Mouse (Mus musculus) limb, embryonic 14.5 days (tissue): ENCODE measurements around the gene Ctsl. TPM values are rescaled to one million over a fixed set of nuclear protein-coding genes. Genes with fewer than 3 reads are reported as not detected.

Experiments used
- ATAC-seq: fragments of 200-750 bp; cut with Nextera tagmentation; 2 replicates; pipeline ENCODE4 v1.8.0; 2017; ENCODE audit warnings: low read depth, moderate number of reproducible peaks, moderate TSS enrichment; ENCODE audit not compliant: low FRiP score
- DNase-seq: peaks from one replicate; pipeline ENCODE4 v3.0.0-alpha.2; 2015; ENCODE audit warnings: low spot score
- H3K27ac ChIP-seq: fragments of 300-500 bp; sonication (generic); replicated peaks from 2 replicates; pipeline ENCODE4 v1.5.1; 2014; ENCODE audit warnings: low read depth, mild to moderate bottlenecking, low read length, moderate library complexity, mixed read lengths
- H3K27me3 ChIP-seq: fragments of 300-500 bp; sonication (generic); 2 replicates; pipeline ENCODE4 v1.6.1; 2014; ENCODE audit warnings: low read length, mixed read lengths; ENCODE audit not compliant: control insufficient read depth, insufficient read depth
- H3K36me3 ChIP-seq: fragments of 300-500 bp; sonication (generic); 2 replicates; pipeline ENCODE4 v1.6.1; 2014; ENCODE audit warnings: mild to moderate bottlenecking, low read length, moderate library complexity, mixed read lengths; ENCODE audit not compliant: control insufficient read depth, insufficient read depth
- H3K4me1 ChIP-seq: fragments of 300-500 bp; sonication (generic); 2 replicates; pipeline ENCODE4 v1.6.1; 2014; ENCODE audit warnings: antibody characterized with exemption, low read length, mixed read lengths; ENCODE audit not compliant: control insufficient read depth, insufficient read depth
- H3K4me2 ChIP-seq: fragments of 300-500 bp; sonication (generic); replicated peaks from 2 replicates; pipeline ENCODE4 v1.6.1; 2014; ENCODE audit warnings: low read depth, mild to moderate bottlenecking, low read length, moderate library complexity; ENCODE audit not compliant: severe bottlenecking
- H3K4me3 ChIP-seq: fragments of 300-500 bp; sonication (generic); replicated peaks from 2 replicates; pipeline ENCODE4 v1.5.1; 2014; ENCODE audit warnings: low read length
- H3K9ac ChIP-seq: fragments of 300-500 bp; sonication (generic); 2 replicates; pipeline ENCODE4 v1.6.1; 2014; ENCODE audit warnings: mild to moderate bottlenecking, low read depth, low read length, moderate library complexity; ENCODE audit not compliant: severe bottlenecking
- H3K9me3 ChIP-seq: fragments of 300-500 bp; sonication (generic); 2 replicates; pipeline ENCODE4 v1.6.1; 2016; ENCODE audit warnings: low read length; ENCODE audit not compliant: control insufficient read depth
- POLR2A ChIP-seq: fragments of 200-500 bp; IDR thresholded peaks from 2 replicates; pipeline ENCODE4 v1.8.0; 2012; ENCODE audit warnings: inconsistent platforms, mild to moderate bottlenecking, moderate library complexity, borderline replicate concordance; ENCODE audit not compliant: insufficient read depth, insufficient read length; ENCODE audit errors: extremely low read depth
- WGBS: fragments of 180-500 bp; shearing (Covaris S2); extraction: QIAGEN DNeasy Blood & Tissue Kit; methylation state at CpG from one replicate; pipeline ENCODE4 v1.1.7; 2014; 5-methylcytosine and 5-hydroxymethylcytosine counted together
- polyA plus RNA-seq, 2 experiments: library from polyadenylated mRNA; depleted of rRNA in 1 of 2; stranded (reverse) in 1 of 2; unstranded in 1 of 2; fragments of >200 nt; fragmentation: Nextera tagmentation in 1 of 2; extraction: Ambion mirVana in 1 of 2; gene quantifications; 2 replicates each; pipeline versions ENCODE4 v1.2.1 to v1.2.3; 2012 to 2014

Ctsl gene
- polyA plus RNA-seq, 2 experiments, result 161 to 228 TPM

DNA sequence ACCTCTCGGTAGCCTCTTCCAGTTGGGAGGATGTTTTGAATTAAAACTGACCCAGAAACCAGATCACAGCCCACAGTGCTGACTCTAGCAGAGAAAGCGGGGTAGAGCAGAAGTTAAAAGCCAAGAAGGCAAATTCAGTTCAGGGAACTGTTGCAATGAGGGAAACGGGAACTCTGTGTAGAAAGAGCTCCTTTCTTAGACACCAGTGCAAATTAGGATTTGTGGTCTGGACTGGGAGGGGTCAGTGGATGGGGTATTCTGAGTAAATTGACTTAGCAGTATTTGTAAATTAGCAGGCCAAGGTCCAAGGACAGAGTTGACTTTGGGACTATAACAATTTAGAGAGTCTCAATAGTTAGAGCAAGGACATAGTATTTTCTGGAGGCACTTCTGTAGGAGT is 31.3 kb upstream of the Ctsl start:
- ATAC-seq, result no peak
- DNase-seq, result no peak
- TF ChIP-seq POLR2A, result no peak
- WGBS, result 46% methylated on average over 3 of the region's 3 CpGs
- H3K4me2 ChIP-seq, result no peak overlapping the region
- H3K36me3 ChIP-seq, result no peaks in the 10 kb centered on the region
- H3K4me1 ChIP-seq, result 0 out of 2 replicates have a peak, but pooled peaks cover 5% of the 10 kb centered on the region
- H3K27ac ChIP-seq, result no peak overlapping the region
- H3K9ac ChIP-seq, result no peak overlapping the region
- no peaks in the 10 kb centered on the region for H3K27me3 ChIP-seq
- no peak overlapping the region for H3K4me3 ChIP-seq
- no peaks in the 10 kb centered on the region for H3K9me3 ChIP-seq

- WGBS, result 30% methylated on average over 7 of the region's 7 CpGs
- H3K9ac ChIP-seq, result no peak overlapping the region
- H3K4me3 ChIP-seq, result no peak overlapping the region
- no peaks in the 10 kb centered on the region for H3K9me3 ChIP-seq
- no peaks in the 10 kb centered on the region for H3K27me3 ChIP-seq
- ATAC-seq (peak; percentile 71), DNase-seq (peak; percentile 49)
- no peak for TF ChIP-seq POLR2A
- H3K4me1 ChIP-seq, result 0 out of 2 replicates have a peak, but pooled peaks cover 5% of the 10 kb centered on the region
- H3K27ac ChIP-seq, result no peak overlapping the region; the same call in 1 of the 2 replicates
- H3K4me2 ChIP-seq, result no peak overlapping the region
- H3K36me3 ChIP-seq, result no peaks in the 10 kb centered on the region
Observed at GRCm38 (mm10) chr13:64400801-64401361, 30.2 kb upstream of the Ctsl start.

DNA sequence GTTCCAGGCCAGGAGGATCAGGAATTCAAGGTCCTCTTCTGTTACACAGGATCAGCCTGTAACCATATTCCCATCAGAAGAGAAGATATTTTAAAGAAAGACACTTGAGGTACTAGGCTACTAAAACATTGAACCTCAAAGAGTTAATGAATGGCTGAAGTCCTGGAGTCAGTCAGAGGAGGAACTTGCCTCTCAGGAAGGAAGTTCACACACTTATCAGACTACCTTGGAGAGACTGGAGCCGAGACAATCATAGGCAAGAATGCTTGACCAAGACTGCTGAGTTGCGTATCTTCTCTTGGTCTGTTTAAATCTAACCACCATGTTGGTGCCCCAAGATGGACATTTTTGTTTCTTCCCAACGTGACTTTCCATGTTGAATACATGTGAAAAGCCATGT is 29.2 kb upstream of the Ctsl start:
- Histone ChIP-seq H3K9me3 (no peaks in the 10 kb centered on the region), H3K36me3 (no peaks in the 10 kb centered on the region), H3K4me1 (0 out of 2 replicates have a peak, but pooled peaks cover 5% of the 10 kb centered on the region), H3K9ac (no peak overlapping the region), H3K4me3 (no peak overlapping the region), H3K27ac (no peak overlapping the region), H3K27me3 (no peaks in the 10 kb centered on the region), H3K4me2 (no peak overlapping the region)
- WGBS, result 90% methylated on average over 3 of the region's 3 CpGs
- TF ChIP-seq POLR2A, result no peak
- ATAC-seq (no peak), DNase-seq (no peak)

- H3K36me3 ChIP-seq, result no peaks in the 10 kb centered on the region
- H3K27me3 ChIP-seq, result no peaks in the 10 kb centered on the region
- no peak overlapping the region for H3K9ac ChIP-seq
- 94% methylated on average over 1 of the region's 1 CpGs for WGBS
- no peak overlapping the region for H3K4me2 ChIP-seq
- H3K27ac ChIP-seq, result no peak overlapping the region
- DNase-seq (no peak), ATAC-seq (no peak)
- no peaks in the 10 kb centered on the region for H3K9me3 ChIP-seq
- H3K4me1 ChIP-seq, result 0 out of 2 replicates have a peak, but pooled peaks cover 5% of the 10 kb centered on the region
- H3K4me3 ChIP-seq, result no peak overlapping the region
- TF ChIP-seq POLR2A, result no peak
Observed at GRCm38 (mm10) chr13:64398065-64398464, 27.4 kb upstream of the Ctsl start.

- no peak for TF ChIP-seq POLR2A
- Histone ChIP-seq H3K9me3 (no peaks in the 10 kb centered on the region), H3K27ac (no peak overlapping the region), H3K4me3 (no peak overlapping the region), H3K27me3 (no peaks in the 10 kb centered on the region), H3K4me1 (0 out of 2 replicates have a peak, but pooled peaks cover 5% of the 10 kb centered on the region), H3K4me2 (no peak overlapping the region), H3K9ac (no peak overlapping the region), H3K36me3 (no peaks in the 10 kb centered on the region)
- WGBS, result 69% methylated on average over 8 of the region's 8 CpGs
- no peak for DNase-seq
- no peak for ATAC-seq
Observed at GRCm38 (mm10) chr13:64396979-64397378, 26.3 kb upstream of the Ctsl start.
